Mouse (Mus musculus) megakaryocyte, adult 5-6 weeks (primary cell): ENCODE results near the gene Tmem156. TPM values are rescaled to one million over a fixed set of nuclear protein-coding genes. Genes with fewer than 3 reads are reported as not detected.

ENCODE experiments used
- ATAC-seq: 2 replicates; pipeline ENCODE4 v1.8.0; 2016; ENCODE audit warnings: mild to moderate bottlenecking, inconsistent platforms; ENCODE audit not compliant: poor library complexity, severe bottlenecking
- total RNA-seq, 2 experiments: library from RNA; stranded (forward) in 1 of 2; stranded (reverse) in 1 of 2; fragments of 153-499, 151-499 nt in 1 of 2; fragments of 221-1000, 200-1000 nt in 1 of 2; gene quantifications; 2 replicates each; pipeline versions ENCODE4 v1.2.3 to v1.2.4; 2015 to 2017

Gene Tmem156
- total RNA-seq, 2 experiments from 2014 or later: 37.4 to 54.5 TPM

- no peak for ATAC-seq
Observed at GRCm38 (mm10) chr5:65100002-65100401, 8.1 kb upstream of the Tmem156 start.

- no peak for ATAC-seq
Observed at GRCm38 (mm10) chr5:65097457-65097856, 5.5 kb upstream of the Tmem156 start.

DNA sequence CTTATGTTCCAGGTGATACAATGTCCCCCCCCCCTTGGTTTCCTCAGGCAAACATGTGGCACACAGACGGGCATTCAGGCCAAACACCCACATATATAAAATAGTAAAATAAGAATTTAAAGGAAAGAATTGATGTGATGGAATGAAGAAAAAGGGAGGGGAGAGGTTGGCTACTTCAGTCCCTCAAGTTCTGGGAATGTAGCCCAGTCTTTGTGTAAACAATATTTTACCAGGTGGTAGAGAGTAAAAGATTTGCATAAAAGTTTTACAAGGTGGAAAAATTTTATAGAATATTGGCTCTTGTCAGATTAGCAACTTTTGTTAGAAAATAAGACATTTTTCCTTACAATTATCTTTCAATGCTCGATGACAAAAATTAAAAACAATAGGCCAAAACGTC is 4.9 kb upstream of the Tmem156 start:
- no peak for ATAC-seq

- ATAC-seq: no peak
Observed at GRCm38 (mm10) chr5:65096082-65096481, 4.2 kb upstream of the Tmem156 start.

GRCm38 (mm10) chr5:65094902-65095545 is 3.1 kb upstream of the Tmem156 start:
- no peak for ATAC-seq

GRCm38 (mm10) chr5:65093769-65094168 is 1.8 kb upstream of the Tmem156 start:
- no peak for ATAC-seq

- peak; percentile 90 for ATAC-seq
Observed at GRCm38 (mm10) chr5:65091184-65091858, 611 bp downstream of the Tmem156 start.

DNA sequence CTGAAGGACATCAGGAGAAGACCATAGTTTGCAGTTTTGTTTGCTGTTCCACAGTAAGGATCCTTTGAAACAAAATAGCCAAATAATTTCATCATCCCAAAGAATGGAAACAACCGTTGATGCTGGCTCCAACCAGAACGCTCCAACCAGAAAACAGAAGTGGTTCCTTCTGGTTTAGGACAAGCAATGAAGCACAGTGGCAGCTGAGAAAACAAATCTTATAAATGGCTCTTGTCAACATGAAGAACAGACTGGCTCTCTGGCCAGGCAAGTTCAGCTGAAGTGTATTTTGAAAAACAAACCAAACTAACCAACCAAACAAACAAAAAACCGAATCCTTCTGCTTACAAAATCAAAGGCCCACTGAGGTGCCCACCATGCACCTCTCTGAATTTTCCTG is 2.2 kb downstream of the Tmem156 start:
- no peak for ATAC-seq

DNA sequence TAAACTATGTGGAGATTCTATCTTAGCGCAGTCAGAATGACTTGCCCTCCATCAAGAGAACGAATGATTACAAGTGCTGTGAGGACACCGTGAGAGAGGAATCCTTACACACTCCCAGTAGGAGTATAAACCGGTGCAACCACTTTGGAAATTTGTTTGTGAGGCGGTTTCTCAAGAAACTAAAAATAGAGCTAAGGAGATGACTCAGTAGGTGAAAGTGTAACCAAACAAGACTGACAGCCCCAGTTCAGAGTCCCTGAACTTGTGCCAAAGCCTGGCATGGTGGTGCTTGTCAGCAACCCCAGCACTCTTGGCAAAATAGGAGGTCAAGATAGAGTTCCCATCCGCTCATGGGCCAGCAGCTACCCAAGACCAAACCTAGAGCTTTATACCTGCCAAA is 5.4 kb downstream of the Tmem156 start:
- no peak for ATAC-seq

GRCm38 (mm10) chr5:65081836-65082235 is 10.1 kb downstream of the Tmem156 start:
- no peak for ATAC-seq

DNA sequence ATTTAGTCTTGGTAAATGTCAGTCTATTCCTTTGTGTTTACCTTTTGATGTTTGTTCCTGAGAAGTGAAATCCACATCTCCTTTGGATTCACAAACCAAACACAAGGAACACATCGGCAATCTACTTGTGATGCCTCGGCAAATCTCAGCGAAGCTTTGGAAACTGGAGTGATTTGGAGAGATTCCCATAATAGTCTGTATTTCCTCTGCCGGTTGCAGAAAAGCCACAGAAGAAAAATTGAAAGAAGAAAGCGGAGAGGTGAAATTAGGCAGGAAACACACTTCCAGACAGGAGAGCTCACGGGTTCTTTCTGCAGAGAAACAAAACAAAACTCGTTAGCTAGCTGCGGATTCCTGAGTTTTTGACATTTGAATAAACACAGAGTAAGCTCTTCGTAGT is 12.1 kb downstream of the Tmem156 start:
- ATAC-seq: no peak

GRCm38 (mm10) chr5:65078081-65078480 is 13.9 kb downstream of the Tmem156 start:
- no peak for ATAC-seq

- ATAC-seq: no peak
Observed at GRCm38 (mm10) chr5:65076748-65077147, 15.2 kb downstream of the Tmem156 start.

- ATAC-seq: peak; percentile 79
Observed at GRCm38 (mm10) chr5:65076087-65076486, 15.8 kb downstream of the Tmem156 start.

GRCm38 (mm10) chr5:65074693-65075092 is 17.2 kb downstream of the Tmem156 start:
- no peak for ATAC-seq

- no peak for ATAC-seq
Observed at GRCm38 (mm10) chr5:65073247-65073646, 18.7 kb downstream of the Tmem156 start.

DNA sequence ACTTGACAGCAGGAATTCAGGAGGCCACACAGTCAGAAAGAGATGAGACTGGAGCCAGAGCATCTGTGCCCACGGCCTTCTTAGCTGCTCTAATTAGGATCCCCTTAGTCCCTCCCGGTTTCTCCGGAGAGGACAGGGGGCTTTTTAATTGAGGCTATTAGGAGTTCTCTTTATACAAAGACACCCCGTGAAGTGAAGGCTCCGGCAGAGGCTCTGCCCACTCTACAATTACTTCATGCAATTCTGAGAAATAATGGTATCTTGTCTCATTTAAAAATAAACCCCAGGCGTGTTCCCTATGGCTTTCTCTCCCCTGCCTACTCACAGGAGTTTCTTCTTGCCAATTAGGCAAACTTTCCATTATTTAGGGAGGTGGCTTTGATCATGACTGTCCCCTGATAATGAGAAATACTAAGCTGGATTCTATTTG is 20.2 kb downstream of the Tmem156 start:
- ATAC-seq: no peak

GRCm38 (mm10) chr5:65069872-65070271 is 22.1 kb downstream of the Tmem156 start:
- no peak for ATAC-seq

DNA sequence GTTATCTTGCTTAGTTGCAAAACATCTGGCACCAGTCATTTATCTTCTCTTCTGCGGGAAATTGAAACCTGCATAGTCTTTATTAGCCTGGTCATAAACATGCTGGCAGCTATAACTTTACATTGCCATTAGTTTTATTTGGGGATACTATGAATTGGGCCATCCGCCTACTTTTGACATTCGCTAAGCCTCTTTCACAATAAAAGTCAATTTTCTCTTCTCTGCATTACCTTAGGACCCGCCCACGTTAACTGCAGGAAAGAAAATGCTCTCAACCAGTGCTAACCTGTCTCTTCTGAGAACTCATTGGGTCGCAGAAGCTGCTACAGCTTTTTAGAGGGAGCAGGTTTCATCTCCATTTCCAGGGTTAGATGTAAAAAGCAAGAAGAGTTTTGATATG is 23.8 kb downstream of the Tmem156 start:
- no peak for ATAC-seq

DNA sequence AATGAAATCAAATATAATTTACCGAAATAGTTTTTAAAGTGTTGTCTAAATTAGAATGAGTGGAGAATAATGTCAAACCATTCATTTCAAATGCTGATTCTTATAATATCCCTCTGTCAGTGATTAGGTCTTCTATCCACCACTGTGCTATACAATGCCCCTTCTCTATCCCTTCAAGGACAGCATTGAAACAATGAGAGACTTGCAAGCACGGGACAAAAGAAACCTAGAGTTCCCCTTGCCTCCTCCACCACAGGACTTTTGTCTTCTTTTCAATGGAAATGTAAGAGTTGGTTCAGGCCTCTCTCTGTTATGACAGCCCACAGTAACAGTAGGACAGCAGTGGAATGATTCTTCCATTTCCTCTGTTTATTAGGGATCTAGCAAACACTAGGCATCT is 28.7 kb downstream of the Tmem156 start:
- ATAC-seq: no peak

DNA sequence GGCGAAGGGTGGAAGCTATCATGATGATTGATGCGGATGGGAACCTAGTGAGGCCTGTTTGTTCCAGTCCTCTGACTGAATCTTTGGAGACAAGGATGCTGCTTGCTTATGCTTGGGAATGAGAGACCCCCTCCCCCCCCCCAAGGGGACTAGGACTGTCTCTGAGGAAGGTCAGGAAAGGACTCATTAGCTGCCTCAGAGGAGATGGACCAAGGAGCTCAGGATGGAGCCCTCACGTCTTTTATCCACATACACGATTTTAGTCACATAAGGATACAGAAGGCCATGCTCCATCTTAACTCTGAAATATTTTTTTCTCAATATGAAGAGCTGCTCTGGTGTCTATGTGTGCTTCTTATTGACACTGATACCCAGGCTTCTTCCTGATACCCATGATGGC is 29.7 kb downstream of the Tmem156 start:
- no peak for ATAC-seq

DNA sequence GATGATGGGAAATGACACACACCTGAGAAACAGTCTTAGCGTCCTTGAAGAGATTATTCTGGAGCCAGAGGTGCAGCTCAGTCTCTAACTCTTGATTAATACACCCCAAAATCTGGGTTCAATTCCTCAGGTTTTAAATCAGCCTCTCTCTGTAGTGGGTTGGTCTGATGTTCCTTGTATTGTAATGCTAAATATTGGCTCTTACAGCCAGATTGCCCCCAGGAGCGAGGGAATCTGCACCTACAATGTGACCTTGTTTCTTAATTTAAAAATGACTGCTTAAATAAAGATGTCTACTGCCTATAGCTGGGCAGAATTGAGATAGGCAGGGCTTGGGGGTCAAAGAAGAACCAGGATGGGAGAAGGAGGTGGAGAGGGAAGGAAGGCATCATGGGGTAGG is 32.1 kb downstream of the Tmem156 start:
- no peak for ATAC-seq

- ATAC-seq: no peak
Observed at GRCm38 (mm10) chr5:65057596-65057995, 34.3 kb downstream of the Tmem156 start.
